Mouse (Mus musculus): ENCODE results near the gene Fam117b. TPM values are rescaled to one million over a fixed set of nuclear protein-coding genes. Genes with fewer than 3 reads are reported as not detected.

The Fam117b gene
- polyA plus RNA-seq, 1 experiment from 2014 or later = 10.7 TPM

DNA sequence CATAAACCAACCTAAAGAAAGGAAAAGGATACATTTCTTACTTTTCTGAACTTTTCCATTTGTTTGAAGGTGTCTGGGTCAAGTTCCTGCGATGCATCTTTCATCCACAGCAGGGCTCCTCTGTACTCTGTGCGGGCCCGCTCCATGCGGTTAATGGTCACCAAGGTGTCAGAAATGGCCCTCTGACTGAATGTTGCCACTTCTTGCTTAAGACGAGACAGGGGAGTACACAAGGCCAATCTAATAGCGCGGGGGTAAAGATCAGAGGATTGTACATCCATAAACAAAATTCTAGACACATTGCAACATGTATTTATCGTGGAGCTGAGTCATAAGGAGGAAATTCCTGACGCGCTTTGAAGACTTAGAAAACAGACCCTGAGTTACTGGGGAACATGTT lies 101.0 kb downstream of the Fam117b start:
- Histone ChIP-seq H3K36me3 (ENCODE audit: insufficient read depth, low read length) (no peaks in the 10 kb centered on the region), H3K4me3 (replicated peaks; ENCODE audit: low read depth, low read length) (no peak overlapping the region), H3K9ac (ENCODE audit: low read depth, low read length) (no peak overlapping the region), H3K4me2 (ENCODE audit: low read length) (no peak overlapping the region), H3K4me1 (replicated peaks; ENCODE audit: insufficient read depth, low read length) (no peaks in the 10 kb centered on the region), H3K27ac (no peak overlapping the region), H3K27me3 (ENCODE audit: insufficient read depth, low read length) (no peaks in the 10 kb centered on the region), H3K9me3 (replicated peaks; ENCODE audit: low read length) (no peaks in the 10 kb centered on the region)
- ATAC-seq (replicated peaks; ENCODE audit: low FRiP score, low read depth) (no peak), DNase-seq (ENCODE audit: low spot score) (no peak)
- WGBS = 76% methylated on average over 10 of the region's 10 CpGs
- no peak for TF ChIP-seq CTCF (IDR thresholded peaks at IDR 0.05; ENCODE audit: low read depth)

DNA sequence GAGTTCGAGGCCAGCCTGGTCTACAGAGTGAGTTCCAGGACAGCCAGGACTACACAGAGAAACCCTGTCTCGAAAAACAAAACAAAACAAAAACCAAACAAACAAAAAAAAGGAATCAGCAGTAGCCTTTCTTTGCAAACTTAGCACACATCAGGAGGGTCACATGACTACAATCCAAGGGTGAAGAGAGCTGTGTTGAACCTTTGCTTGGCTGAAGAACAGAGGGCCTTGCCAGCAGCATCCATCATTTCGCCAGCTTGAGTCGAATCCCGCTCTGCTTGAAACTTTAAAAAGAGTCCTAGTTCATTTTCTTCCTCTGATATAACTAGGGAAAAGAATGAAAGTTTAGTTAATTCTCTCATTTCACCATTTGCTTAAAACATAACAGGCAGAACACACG lies 102.7 kb downstream of the Fam117b start:
- TF ChIP-seq CTCF (IDR thresholded peaks at IDR 0.05; ENCODE audit: low read depth) = no peak
- Histone ChIP-seq H3K4me1 (replicated peaks; ENCODE audit: insufficient read depth, low read length) (no peaks in the 10 kb centered on the region), H3K36me3 (ENCODE audit: insufficient read depth, low read length) (no peaks in the 10 kb centered on the region), H3K4me2 (ENCODE audit: low read length) (no peak overlapping the region), H3K27me3 (ENCODE audit: insufficient read depth, low read length) (no peaks in the 10 kb centered on the region), H3K9ac (ENCODE audit: low read depth, low read length) (no peak overlapping the region), H3K9me3 (replicated peaks; ENCODE audit: low read length) (no peaks in the 10 kb centered on the region), H3K4me3 (replicated peaks; ENCODE audit: low read depth, low read length) (no peak overlapping the region), H3K27ac (no peak overlapping the region)
- DNase-seq (ENCODE audit: low spot score) (no peak), ATAC-seq (replicated peaks; ENCODE audit: low FRiP score, low read depth) (no peak)
- WGBS = 84% methylated on average over 6 of the region's 6 CpGs

DNA sequence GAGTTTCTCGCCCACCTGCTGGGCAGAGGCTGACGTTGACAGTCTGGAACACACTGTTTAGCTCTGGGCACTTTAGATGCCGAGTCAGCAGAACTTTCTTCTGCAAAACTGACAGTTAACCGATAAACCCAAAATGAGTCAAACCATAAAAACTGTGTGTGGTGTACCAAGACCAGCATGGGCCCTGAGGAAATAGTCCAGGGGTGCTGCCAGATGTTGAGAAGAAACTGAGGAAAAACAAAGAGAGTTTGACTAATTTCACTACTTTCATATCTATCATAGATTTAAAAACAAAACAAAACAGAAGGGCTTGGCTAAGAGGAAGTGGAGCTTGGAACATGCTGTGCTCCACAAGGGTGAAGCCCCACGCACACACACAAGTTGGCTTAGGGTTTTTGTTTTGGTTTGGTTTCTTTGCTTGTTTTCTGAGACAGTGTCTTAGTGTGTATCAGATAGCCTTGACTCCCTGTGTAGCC lies 103.4 kb downstream of the Fam117b start:
- TF ChIP-seq CTCF (IDR thresholded peaks at IDR 0.05; ENCODE audit: low read depth) = no peak
- no peak overlapping the region for H3K4me3 ChIP-seq (replicated peaks; ENCODE audit: low read depth, low read length)
- H3K9me3 ChIP-seq (replicated peaks; ENCODE audit: low read length) = no peaks in the 10 kb centered on the region
- ATAC-seq (replicated peaks; ENCODE audit: low FRiP score, low read depth) (no peak), DNase-seq (ENCODE audit: low spot score) (no peak)
- no peaks in the 10 kb centered on the region for H3K36me3 ChIP-seq (ENCODE audit: insufficient read depth, low read length)
- H3K27me3 ChIP-seq (ENCODE audit: insufficient read depth, low read length) = no peaks in the 10 kb centered on the region
- no peaks in the 10 kb centered on the region for H3K4me1 ChIP-seq (replicated peaks; ENCODE audit: insufficient read depth, low read length)
- no peak overlapping the region for H3K9ac ChIP-seq (ENCODE audit: low read depth, low read length)
- no peak overlapping the region for H3K4me2 ChIP-seq (ENCODE audit: low read length)
- WGBS = 71% methylated on average over 5 of the region's 5 CpGs
- H3K27ac ChIP-seq = no peak overlapping the region

DNA sequence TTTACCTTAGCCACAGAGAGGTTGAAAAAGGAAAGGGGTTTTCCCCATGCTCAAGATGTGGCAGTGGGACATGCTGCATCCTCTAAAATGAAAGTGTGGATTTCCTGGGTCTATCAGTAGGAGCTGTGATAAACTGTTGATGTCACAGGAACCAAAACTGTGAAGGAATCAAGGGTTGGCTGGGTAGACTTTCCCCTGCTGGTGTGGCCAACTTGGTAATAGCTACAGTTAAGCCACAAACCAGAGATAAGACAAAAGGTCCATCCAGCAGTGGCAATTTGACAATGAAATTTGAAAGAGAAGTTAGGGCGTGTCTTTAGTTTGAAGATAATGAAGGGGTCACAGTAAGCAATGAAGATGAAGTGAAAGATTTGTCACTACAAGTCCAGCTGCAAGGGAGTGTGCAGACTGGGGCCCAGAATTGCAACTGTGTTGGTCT lies 104.2 kb downstream of the Fam117b start:
- H3K9me3 ChIP-seq (replicated peaks; ENCODE audit: low read length) = no peaks in the 10 kb centered on the region
- H3K4me2 ChIP-seq (ENCODE audit: low read length) = no peak overlapping the region
- no peaks in the 10 kb centered on the region for H3K27me3 ChIP-seq (ENCODE audit: insufficient read depth, low read length)
- no peak overlapping the region for H3K9ac ChIP-seq (ENCODE audit: low read depth, low read length)
- H3K4me3 ChIP-seq (replicated peaks; ENCODE audit: low read depth, low read length) = no peak overlapping the region
- DNase-seq (ENCODE audit: low spot score) = no peak
- WGBS = 70% methylated on average over 1 of the region's 1 CpGs
- H3K27ac ChIP-seq = no peak overlapping the region
- no peaks in the 10 kb centered on the region for H3K4me1 ChIP-seq (replicated peaks; ENCODE audit: insufficient read depth, low read length)
- H3K36me3 ChIP-seq (ENCODE audit: insufficient read depth, low read length) = no peaks in the 10 kb centered on the region
- TF ChIP-seq CTCF (IDR thresholded peaks at IDR 0.05; ENCODE audit: low read depth) = no peak
- no peak for ATAC-seq (replicated peaks; ENCODE audit: low FRiP score, low read depth)

Other genes with a start within 250 kb of the Fam117b start
- gene Sumo1, start 242.2 kb upstream of the Fam117b start, polyA plus RNA-seq (2015; fragmentation: Nextera tagmentation; extraction: Ambion mirVana) = 414 and 416 TPM in 2 replicates
- gene Nop58, start 228.0 kb upstream of the Fam117b start, polyA plus RNA-seq (2015; fragmentation: Nextera tagmentation; extraction: Ambion mirVana) = 162 and 173 TPM in 2 replicates
- 9.3 and 9.8 TPM in 2 replicates for gene Bmpr2, start 149.6 kb upstream of the Fam117b start, polyA plus RNA-seq (2015; fragmentation: Nextera tagmentation; extraction: Ambion mirVana)
- gene Ica1l, start 130.2 kb downstream of the Fam117b start, polyA plus RNA-seq (2015; fragmentation: Nextera tagmentation; extraction: Ambion mirVana) = 1.4 and 1.7 TPM in 2 replicates
- 4.6 and 4.9 TPM in 2 replicates for gene Carf, start 185.2 kb downstream of the Fam117b start, polyA plus RNA-seq (2015; fragmentation: Nextera tagmentation; extraction: Ambion mirVana)
- 44.9 and 47.9 TPM in 2 replicates for gene Wdr12, start 185.6 kb downstream of the Fam117b start, polyA plus RNA-seq (2015; fragmentation: Nextera tagmentation; extraction: Ambion mirVana)

Data from kidney, postnatal 0 days (tissue).